Mouse (Mus musculus) midbrain, postnatal 0 days (tissue): ENCODE measurements at regions not wholly inside any gene's neighbourhood (a gene's known extent, or its start where the extent isn't known, plus 50 kb on each side); places are given as distances from the start of the nearest gene placed in this dataset.

ENCODE experiments used
- ATAC-seq: fragments of 200-750 bp; cut with Nextera tagmentation; 2 replicates; pipeline ENCODE4 v1.8.0; 2017; ENCODE audit warnings: moderate number of reproducible peaks, mild to moderate bottlenecking, moderate TSS enrichment, moderate library complexity; ENCODE audit not compliant: low FRiP score
- DNase-seq: peaks from one replicate; pipeline ENCODE4 v3.0.0-alpha.2; 2015; ENCODE audit warnings: low spot score
- H3K27ac ChIP-seq: fragments of 300-500 bp; sonication (generic); 2 replicates; pipeline ENCODE4 v1.5.1; 2014; ENCODE audit warnings: low read depth, mild to moderate bottlenecking, low read length, mixed read lengths
- H3K27me3 ChIP-seq: fragments of 300-500 bp; sonication (generic); 2 replicates; pipeline ENCODE4 v1.6.1; 2014; ENCODE audit warnings: low read length, control low read depth, mixed read lengths; ENCODE audit not compliant: insufficient read depth
- H3K36me3 ChIP-seq: fragments of 300-500 bp; sonication (generic); 2 replicates; pipeline ENCODE4 v1.6.1; 2014; ENCODE audit warnings: low read length, control low read depth, mixed read lengths; ENCODE audit not compliant: insufficient read depth
- H3K4me1 ChIP-seq: fragments of 300-500 bp; sonication (generic); 2 replicates; pipeline ENCODE4 v1.6.1; 2014; ENCODE audit warnings: mild to moderate bottlenecking, control low read depth, antibody characterized with exemption, low read length, mixed read lengths; ENCODE audit not compliant: insufficient read depth
- H3K4me2 ChIP-seq: fragments of 300-500 bp; sonication (generic); 2 replicates; pipeline ENCODE4 v1.6.1; 2014; ENCODE audit warnings: low read depth, mild to moderate bottlenecking, low read length, mixed read lengths; ENCODE audit not compliant: poor library complexity, severe bottlenecking
- H3K4me3 ChIP-seq: fragments of 300-500 bp; sonication (generic); 2 replicates; pipeline ENCODE4 v1.5.1; 2014; ENCODE audit warnings: low read depth, mild to moderate bottlenecking, low read length, moderate library complexity
- H3K9ac ChIP-seq: fragments of 300-500 bp; sonication (generic); replicated peaks from 2 replicates; pipeline ENCODE4 v1.6.1; 2014; ENCODE audit warnings: mild to moderate bottlenecking, low read length, moderate library complexity, mixed read lengths; ENCODE audit not compliant: poor library complexity, severe bottlenecking
- H3K9me3 ChIP-seq: fragments of 300-500 bp; sonication (generic); 2 replicates; pipeline ENCODE4 v1.6.1; 2016; ENCODE audit warnings: low read length, control low read depth
- CTCF ChIP-seq: IDR thresholded peaks from 2 replicates; pipeline ENCODE4 v1.5.1; 2016; ENCODE audit warnings: antibody characterized with exemption, mild to moderate bottlenecking
- WGBS: fragments of 180-500 bp; shearing (Covaris S2); extraction: QIAGEN DNeasy Blood & Tissue Kit; methylation state at CpG from one replicate; pipeline ENCODE4 v1.1.7; 2014; 5-methylcytosine and 5-hydroxymethylcytosine counted together

DNA sequence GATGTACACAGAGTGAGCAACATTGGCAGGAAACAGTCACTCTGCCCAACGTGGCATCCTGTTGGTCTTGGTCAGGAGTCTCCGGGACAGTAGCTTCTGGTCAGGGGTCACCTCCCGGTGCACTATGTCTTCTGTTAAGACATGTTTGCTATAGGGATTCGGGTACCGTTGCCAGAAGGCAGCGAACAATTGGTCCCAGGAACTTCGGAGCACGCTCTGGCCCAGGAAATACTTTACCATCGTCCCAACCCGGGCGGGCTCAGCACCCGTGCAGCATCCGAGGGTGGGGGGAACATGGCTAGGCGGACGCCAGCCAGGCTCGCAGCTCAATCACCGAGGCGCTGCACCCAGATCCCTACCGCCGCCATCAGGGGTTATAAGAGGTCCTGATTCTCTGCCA, 80.6 kb upstream of the Adam23 start:
- WGBS = 96% methylated on average over 20 of the region's 20 CpGs

DNA sequence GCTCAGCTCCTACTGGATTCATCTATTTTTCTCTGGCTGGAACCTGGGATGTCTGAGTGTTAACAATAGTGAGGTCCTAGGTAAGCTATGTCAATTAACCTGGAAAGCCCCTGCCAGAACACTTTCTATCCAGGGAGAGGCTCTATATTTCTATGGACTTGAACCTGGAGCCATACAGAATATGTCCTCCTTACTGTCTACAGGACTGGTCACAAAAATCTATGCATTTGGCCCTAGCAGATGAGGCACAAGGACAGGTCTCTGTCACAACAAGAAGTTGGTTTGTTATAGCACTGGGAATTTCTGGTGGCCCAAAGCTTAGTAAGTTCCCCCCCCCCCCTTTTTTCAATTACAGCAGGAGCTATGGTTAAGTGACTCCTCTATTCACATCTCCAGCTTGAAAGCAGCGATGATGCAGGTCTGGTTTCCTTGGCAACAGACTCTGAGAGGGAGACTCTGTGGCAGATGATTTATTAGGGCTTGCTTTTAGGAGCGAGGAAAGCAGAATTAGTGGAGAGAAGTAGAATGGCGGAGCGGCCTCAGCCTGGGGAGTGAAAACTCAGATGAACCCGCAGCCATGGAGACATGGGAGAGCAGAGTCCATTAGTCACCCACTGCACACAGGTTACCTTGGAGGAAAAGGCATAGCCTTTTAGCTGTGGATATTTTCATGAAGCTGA, 77.9 kb upstream of the Adam23 start:
- Histone ChIP-seq H3K4me3 (no peak overlapping the region), H3K27me3 (no peaks in the 10 kb centered on the region), H3K4me1 (no peaks in the 10 kb centered on the region), H3K9ac (no peak overlapping the region), H3K36me3 (no peaks in the 10 kb centered on the region), H3K4me2 (peak overlapping the region; percentile 18; the same call in 1 of the 2 replicates), H3K27ac (peak overlapping the region; percentile 63), H3K9me3 (no peaks in the 10 kb centered on the region)
- ATAC-seq (peak; percentile 89), DNase-seq (peak; percentile 92)
- 10% methylated on average over 5 of the region's 5 CpGs for WGBS
- no peak for TF ChIP-seq CTCF

More for the DNA sequence above, 80.6 kb upstream of the Adam23 start:
- H3K4me2 ChIP-seq = no peak overlapping the region
- H3K4me3 ChIP-seq = no peak overlapping the region
- H3K27me3 ChIP-seq = no peaks in the 10 kb centered on the region
- no peaks in the 10 kb centered on the region for H3K36me3 ChIP-seq
- no peak overlapping the region for H3K27ac ChIP-seq
- DNase-seq (no peak), ATAC-seq (no peak)
- no peak overlapping the region for H3K9ac ChIP-seq
- TF ChIP-seq CTCF = no peak
- no peaks in the 10 kb centered on the region for H3K9me3 ChIP-seq
- H3K4me1 ChIP-seq = no peaks in the 10 kb centered on the region

DNA sequence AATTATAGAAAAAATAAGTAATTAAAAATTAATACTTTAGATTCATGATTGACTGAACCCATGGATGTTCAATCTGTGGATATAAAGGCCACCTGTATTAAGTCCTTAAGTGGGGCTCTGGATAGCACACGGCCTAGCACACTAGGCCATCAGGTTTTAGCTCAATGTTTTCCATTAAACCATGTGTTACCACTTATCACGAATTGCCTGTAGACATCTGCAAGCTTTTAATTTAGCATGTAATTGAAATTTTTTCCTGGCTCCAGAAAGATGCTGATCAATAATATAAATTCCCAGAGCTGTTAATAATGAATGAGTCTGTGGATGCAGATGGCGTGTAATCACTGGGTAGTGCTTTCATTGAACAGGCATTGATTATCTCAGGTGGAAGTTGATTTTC, 76.8 kb upstream of the Adam23 start:
- H3K27ac ChIP-seq = no peak overlapping the region
- DNase-seq (no peak), ATAC-seq (no peak)
- WGBS = 55% methylated on average over 3 of the region's 3 CpGs
- no peak overlapping the region for H3K9ac ChIP-seq
- H3K4me1 ChIP-seq = no peaks in the 10 kb centered on the region
- no peak overlapping the region for H3K4me2 ChIP-seq
- TF ChIP-seq CTCF = no peak
- H3K4me3 ChIP-seq = no peak overlapping the region
- H3K27me3 ChIP-seq = no peaks in the 10 kb centered on the region
- H3K9me3 ChIP-seq = no peaks in the 10 kb centered on the region
- no peaks in the 10 kb centered on the region for H3K36me3 ChIP-seq

DNA sequence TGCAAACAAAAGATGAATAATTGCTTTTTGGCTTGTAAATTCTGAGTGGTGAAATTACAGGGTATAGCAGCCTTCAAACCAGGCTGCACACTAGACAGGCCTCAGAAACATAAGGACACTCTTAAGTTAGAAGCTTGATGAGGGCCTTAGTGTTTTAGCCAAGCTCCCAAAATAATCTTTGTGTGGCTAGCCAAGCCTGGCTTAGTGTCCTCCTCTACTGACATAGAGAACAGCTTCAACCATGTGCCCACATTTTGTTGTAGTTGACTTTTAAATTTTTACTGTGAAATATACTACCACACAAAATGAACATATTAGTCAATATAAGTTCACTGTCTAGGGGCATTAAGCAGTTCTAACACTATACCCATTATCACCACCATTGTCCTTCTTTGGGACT, 76.1 kb upstream of the Adam23 start:
- DNase-seq (no peak), ATAC-seq (no peak)
- H3K9ac ChIP-seq = no peak overlapping the region
- no peaks in the 10 kb centered on the region for H3K36me3 ChIP-seq
- H3K4me2 ChIP-seq = no peak overlapping the region
- no peaks in the 10 kb centered on the region for H3K27me3 ChIP-seq
- no peak for TF ChIP-seq CTCF
- H3K27ac ChIP-seq = no peak overlapping the region
- H3K4me3 ChIP-seq = no peak overlapping the region
- H3K4me1 ChIP-seq = no peaks in the 10 kb centered on the region
- no peaks in the 10 kb centered on the region for H3K9me3 ChIP-seq

DNA sequence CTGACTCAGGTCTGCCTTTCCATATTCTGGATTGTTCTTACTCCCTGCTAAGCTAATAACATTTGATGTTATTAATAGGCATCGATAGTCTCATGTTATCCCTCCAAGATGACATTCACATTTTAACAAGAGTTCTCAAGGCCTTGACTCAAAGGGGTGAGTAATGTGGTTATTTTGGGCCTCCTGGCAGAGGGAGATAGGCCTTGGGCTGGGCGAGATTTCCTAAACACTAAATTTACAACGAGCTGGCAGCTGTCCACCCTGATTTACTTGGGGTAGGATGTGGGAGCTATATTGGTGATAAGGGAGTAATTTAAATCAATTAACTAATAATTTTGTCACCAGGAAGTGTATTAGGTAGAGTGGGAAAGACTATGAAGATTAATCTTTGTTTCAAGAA, 62.6 kb upstream of the Adam23 start:
- TF ChIP-seq CTCF = no peak
- DNase-seq (no peak), ATAC-seq (no peak)
- Histone ChIP-seq H3K4me3 (no peak overlapping the region), H3K4me1 (no peaks in the 10 kb centered on the region), H3K27ac (no peak overlapping the region), H3K9me3 (no peaks in the 10 kb centered on the region), H3K9ac (no peak overlapping the region), H3K4me2 (no peak overlapping the region), H3K27me3 (no peaks in the 10 kb centered on the region), H3K36me3 (no peaks in the 10 kb centered on the region)
- WGBS = 80% methylated on average over 3 of the region's 3 CpGs

DNA sequence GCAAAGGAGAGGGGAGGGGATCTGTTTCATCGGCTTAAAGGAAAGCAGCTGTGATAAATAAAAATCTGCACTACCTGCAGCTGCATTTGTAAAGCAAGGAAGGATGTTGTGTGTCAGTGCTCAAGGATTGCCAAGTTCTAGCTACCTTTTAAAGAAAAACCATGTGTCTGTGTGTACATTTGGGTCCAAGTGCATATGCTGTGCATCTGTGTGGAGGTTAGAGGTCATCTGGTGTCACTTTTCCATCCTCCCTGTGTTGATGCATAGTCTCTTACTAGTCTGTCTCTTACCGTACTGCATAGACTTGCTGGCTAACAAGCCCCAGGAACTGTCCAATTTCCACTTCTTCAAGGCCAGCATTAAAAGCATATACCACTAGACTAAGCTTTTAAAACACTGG, 60.6 kb upstream of the Adam23 start:
- Histone ChIP-seq H3K4me2 (no peak overlapping the region), H3K9me3 (no peaks in the 10 kb centered on the region), H3K4me1 (no peaks in the 10 kb centered on the region; the same call in 1 of the 2 replicates), H3K36me3 (no peaks in the 10 kb centered on the region), H3K27ac (no peak overlapping the region), H3K27me3 (no peaks in the 10 kb centered on the region), H3K9ac (no peak overlapping the region), H3K4me3 (no peak overlapping the region)
- DNase-seq (no peak), ATAC-seq (no peak)
- TF ChIP-seq CTCF = no peak
- 77% methylated on average over 2 of the region's 2 CpGs for WGBS
